Mouse (Mus musculus) embryo, embryonic 11.5 days (tissue): ENCODE measurements at regions not wholly inside any gene's neighbourhood (a gene's known extent, or its start where the extent isn't known, plus 50 kb on each side); places are given as distances from the start of the nearest gene placed in this dataset.

Source experiments
- DNase-seq: peaks from one replicate; pipeline ENCODE4 v3.0.0-alpha.2; 2012; ENCODE audit warnings: low read depth, low spot score

- no peak for DNase-seq
Observed at GRCm38 (mm10) chr5:126148908-126149307, 617.3 kb downstream of the Tmem132b start.

- no peak for DNase-seq
Observed at GRCm38 (mm10) chr5:126155216-126155880, 623.8 kb downstream of the Tmem132b start.

- DNase-seq, result no peak
Observed at GRCm38 (mm10) chr5:126186111-126186510, 654.5 kb downstream of the Tmem132b start.

- no peak for DNase-seq
Observed at GRCm38 (mm10) chr5:126199876-126200275, 668.3 kb downstream of the Tmem132b start.

- DNase-seq, result peak; percentile 17
Observed at GRCm38 (mm10) chr5:126201535-126201934, 670.0 kb downstream of the Tmem132b start.

- DNase-seq, result peak; percentile 23
Observed at GRCm38 (mm10) chr5:126201996-126202395, 670.4 kb downstream of the Tmem132b start.

GRCm38 (mm10) chr5:126217016-126217415 is 685.4 kb downstream of the Tmem132b start:
- DNase-seq, result no peak

- no peak for DNase-seq
Observed at GRCm38 (mm10) chr5:126217746-126218145, 686.2 kb downstream of the Tmem132b start.

GRCm38 (mm10) chr5:126223696-126224095 is 692.1 kb downstream of the Tmem132b start:
- no peak for DNase-seq

GRCm38 (mm10) chr5:126230768-126231167 is 699.2 kb downstream of the Tmem132b start:
- no peak for DNase-seq

- no peak for DNase-seq
Observed at GRCm38 (mm10) chr5:126238071-126238470, 706.5 kb downstream of the Tmem132b start.

- DNase-seq, result no peak
Observed at GRCm38 (mm10) chr5:126245776-126246175, 714.2 kb downstream of the Tmem132b start.

GRCm38 (mm10) chr5:126250331-126250730 is 718.8 kb downstream of the Tmem132b start:
- DNase-seq, result no peak

GRCm38 (mm10) chr5:126254661-126255060 is 723.1 kb downstream of the Tmem132b start:
- no peak for DNase-seq

GRCm38 (mm10) chr5:126257860-126258259 is 726.3 kb downstream of the Tmem132b start:
- no peak for DNase-seq

GRCm38 (mm10) chr5:126266471-126266870 is 734.9 kb downstream of the Tmem132b start:
- no peak for DNase-seq

GRCm38 (mm10) chr5:126266929-126267609 is 735.5 kb downstream of the Tmem132b start:
- no peak for DNase-seq

- DNase-seq, result no peak
Observed at GRCm38 (mm10) chr5:126268592-126268991, 737.0 kb downstream of the Tmem132b start.

- no peak for DNase-seq
Observed at GRCm38 (mm10) chr5:126274316-126274715, 742.7 kb downstream of the Tmem132b start.

GRCm38 (mm10) chr5:126281057-126281728 is 749.6 kb downstream of the Tmem132b start:
- DNase-seq, result no peak

GRCm38 (mm10) chr5:126281782-126282181 is 750.2 kb downstream of the Tmem132b start:
- DNase-seq, result no peak

GRCm38 (mm10) chr5:126324847-126325246 is 793.3 kb downstream of the Tmem132b start:
- no peak for DNase-seq

- no peak for DNase-seq
Observed at GRCm38 (mm10) chr5:126328276-126328675, 796.7 kb downstream of the Tmem132b start.
